In genomic region chr16:76122172-76123020, GRCm38 (mm10) we compare ENCODE assay signal across 25 mouse cellular contexts.
DNase-seq lines count a peak whose midpoint lies in the region; ATAC-seq and TF ChIP-seq lines count a peak whose summit lies in the region.
"Had no signal": no experiment of that assay in that cellular context is flagged by ENCODE, and none has a peak within 500 bp of the region (broad histone marks: within the 10 kb centered on the region; RNA-seq: fewer than 3 reads in every experiment).

No protein-coding gene starts in this region.

- H3K9me3 ChIP-seq in liver, embryonic 11.5 days (ENCODE audit: control insufficient read depth, low read length): no peaks in the 10 kb centered on the region
- no peaks in the 10 kb centered on the region for H3K9me3 ChIP-seq in G1E (replicated peaks)
- H3K9me3 ChIP-seq: embryonic facial prominence, embryonic 12.5 days; forebrain, embryonic 12.5 days; megakaryocyte, embryonic 14.5 days; midbrain, embryonic 15.5 days; stomach, embryonic 15.5 days had no signal

- no peaks in the 10 kb centered on the region for H3K36me3 ChIP-seq in liver, embryonic 11.5 days (ENCODE audit: control insufficient read depth, insufficient read depth, low read length)
- no peaks in the 10 kb centered on the region for H3K36me3 ChIP-seq in G1E (replicated peaks)
- H3K36me3 ChIP-seq: embryonic facial prominence, embryonic 12.5 days; forebrain, embryonic 12.5 days; midbrain, embryonic 15.5 days; stomach, embryonic 15.5 days had no signal

- no peak for DNase-seq in liver, embryonic 11.5 days (ENCODE audit: low spot score)
- DNase-seq in liver: no peak
- no peak for DNase-seq in G1E (ENCODE audit: low spot score)
- DNase-seq in naive thymus-derived CD4-positive, alpha-beta T cell, adult 2 months (ENCODE audit: low read depth): peak; percentile 9
- no peak for DNase-seq in urinary bladder, postnatal 36 days (ENCODE audit: low spot score in 2 of 2)
- no peak for DNase-seq in kidney, adult 9 months
- DNase-seq: adrenal gland, postnatal 25 days; B cell, adult 2 months; cerebellum, adult 11-12 months; cerebellum, postnatal 14 days; gastrocnemius, postnatal 36 days; heart, postnatal 36 days; kidney, adult 11 months; kidney, postnatal 4 days; layer of hippocampus, adult 9-11 months; lung, embryonic 14.5 days; thymus, adult 2 months; thymus, postnatal 4 days had no signal

- no peak overlapping the region for H3K4me3 ChIP-seq in liver, embryonic 11.5 days (ENCODE audit: low read depth, low read length)
- peak overlapping the region; percentile 11; the same call in 1 of the 2 replicates for H3K4me3 ChIP-seq in G1E (ENCODE audit: low read depth, low read length)
- H3K4me3 ChIP-seq: embryonic facial prominence, embryonic 12.5 days; forebrain, embryonic 12.5 days; megakaryocyte, embryonic 14.5 days; midbrain, embryonic 15.5 days; myocyte; stomach, embryonic 15.5 days had no signal

- no peak overlapping the region for H3K9ac ChIP-seq in liver, embryonic 11.5 days (ENCODE audit: low read depth, low read length)
- H3K9ac ChIP-seq: embryonic facial prominence, embryonic 12.5 days; forebrain, embryonic 12.5 days; lung, embryonic 14.5 days; midbrain, embryonic 15.5 days; stomach, embryonic 15.5 days had no signal

- H3K4me1 ChIP-seq in liver, embryonic 11.5 days (replicated peaks; ENCODE audit: control insufficient read depth, insufficient read depth, low read length): no peaks in the 10 kb centered on the region
- peaks cover 61% of the 10 kb centered on the region for H3K4me1 ChIP-seq in G1E (ENCODE audit: insufficient read depth, low read depth, low read length)
- H3K4me1 ChIP-seq: embryonic facial prominence, embryonic 12.5 days; forebrain, embryonic 12.5 days; midbrain, embryonic 15.5 days; stomach, embryonic 15.5 days had no signal

- no peak overlapping the region for H3K4me2 ChIP-seq in liver, embryonic 11.5 days
- H3K4me2 ChIP-seq: embryonic facial prominence, embryonic 12.5 days; forebrain, embryonic 12.5 days; lung, embryonic 14.5 days; midbrain, embryonic 15.5 days; stomach, embryonic 15.5 days had no signal

- 43% methylated on average over 9 of the region's 9 CpGs for WGBS in liver, embryonic 11.5 days

- no peaks in the 10 kb centered on the region for H3K27me3 ChIP-seq in liver, embryonic 11.5 days (replicated peaks; ENCODE audit: control insufficient read depth, insufficient read depth, low read length)
- H3K27me3 ChIP-seq in G1E (ENCODE audit: insufficient read depth, low read length): no peaks in the 10 kb centered on the region
- H3K27me3 ChIP-seq: embryonic facial prominence, embryonic 12.5 days; forebrain, embryonic 12.5 days; megakaryocyte, embryonic 14.5 days; midbrain, embryonic 15.5 days; stomach, embryonic 15.5 days had no signal

- ATAC-seq in liver, embryonic 11.5 days (replicated peaks; ENCODE audit: low FRiP score): peak; percentile 58
- ATAC-seq in G1E (ENCODE audit: extremely low read depth, insufficient number of reproducible peaks, low FRiP score, poor library complexity, severe bottlenecking): peak; percentile 47
- ATAC-seq in common myeloid progenitor, adult 5-6 weeks (replicated peaks; ENCODE audit: low read depth, poor library complexity, severe bottlenecking): peak; percentile 61
- ATAC-seq: midbrain, embryonic 15.5 days had no signal

- TF ChIP-seq CTCF in G1E (IDR thresholded peaks at IDR 0.05; ENCODE audit: low read depth, low read length): no peak

- H3K27ac ChIP-seq in liver, embryonic 11.5 days (ENCODE audit: low read depth, low read length): no peak overlapping the region
- H3K27ac ChIP-seq: embryonic facial prominence, embryonic 12.5 days; forebrain, embryonic 12.5 days; midbrain, embryonic 15.5 days; stomach, embryonic 15.5 days had no signal
